Mouse (Mus musculus): ENCODE results near the gene Lysmd1. TPM values are rescaled to one million over a fixed set of nuclear protein-coding genes. Genes with fewer than 3 reads are reported as not detected.
"Not testable (repeated sequence)": the region's sequence is repeated elsewhere in the genome, so short reads cannot be mapped to it uniquely, and the experiment has no call there.

Lysmd1 gene
- total RNA-seq (2021) = 10 to 100 TPM; 23.2 to 23.5 TPM

- intact Hi-C loops (cut with DNase I) = no loop called here
- peak; percentile 91 to 92 for DNase-seq (ENCODE audit: extremely low spot score in 1 of 2, low spot score in 2 of 2)
Observed at GRCm38 (mm10) chr3:95133680-95134101, at the start of gene Lysmd1, which contains the start of gene Scnm1. Lysmd1 (plus strand) TSS chr3:95134088. Scnm1 (minus strand) TSS chr3:95134011.

- intact Hi-C loops (cut with DNase I) = no loop called here
- DNase-seq (ENCODE audit: extremely low spot score in 1 of 2, low spot score in 2 of 2) = no peak
Observed at GRCm38 (mm10) chr3:95088071-95088470, 45.8 kb upstream of the Lysmd1 start.

GRCm38 (mm10) chr3:95100854-95101253, 33.0 kb upstream of the Lysmd1 start:
- intact Hi-C loops (cut with DNase I) = loop anchor here (10.0 kb wide), 1 partner anchor 46 kb away; no protein-coding TSS in a partner anchor
- no peak for DNase-seq (ENCODE audit: extremely low spot score in 1 of 2, low spot score in 2 of 2)

GRCm38 (mm10) chr3:95105121-95105520, 28.8 kb upstream of the Lysmd1 start:
- no peak for DNase-seq (ENCODE audit: extremely low spot score in 1 of 2, low spot score in 2 of 2)
- intact Hi-C loops (cut with DNase I) = loop anchor here (10.0 kb wide), 1 partner anchor 50 kb away; no protein-coding TSS in a partner anchor

DNA sequence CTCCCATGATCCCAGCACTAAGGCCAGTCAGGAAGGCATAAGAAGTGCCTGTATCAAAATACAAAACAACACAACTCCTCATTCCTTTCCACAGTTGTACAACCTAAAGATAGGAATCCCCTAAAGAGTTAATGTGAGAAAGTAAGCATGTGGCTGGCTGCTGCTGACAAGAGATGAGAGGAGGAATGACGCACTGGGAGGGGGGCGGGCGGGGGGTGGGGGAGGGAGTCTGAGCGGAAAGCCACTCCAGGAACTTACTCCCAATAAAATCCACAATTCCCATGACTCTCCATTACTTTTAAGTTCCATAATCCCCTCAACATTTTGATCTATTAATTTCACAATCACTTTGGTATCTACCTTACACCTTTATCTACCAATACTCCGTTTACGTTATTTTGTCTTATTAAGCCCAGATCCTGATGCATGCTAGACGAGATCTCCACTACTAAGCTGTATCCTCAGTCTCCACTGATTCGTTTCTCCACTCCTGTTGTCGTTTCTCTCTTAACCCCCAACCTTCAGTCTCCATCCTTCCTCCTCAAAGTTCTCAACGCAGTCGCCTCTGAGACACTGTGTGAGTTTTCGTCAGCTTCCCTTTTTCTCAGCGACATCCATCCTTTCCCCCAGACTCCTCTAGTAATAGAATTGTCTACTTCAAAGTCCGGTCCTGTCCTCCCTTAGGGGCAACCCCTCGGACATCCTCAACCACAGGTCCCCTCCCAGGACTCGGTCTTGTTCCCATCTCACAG, 28.1 kb upstream of the Lysmd1 start:
- intact Hi-C loops (cut with DNase I) = loop anchor here (10.0 kb wide), 1 partner anchor 51 kb away; no protein-coding TSS in a partner anchor
- no peak for DNase-seq (ENCODE audit: extremely low spot score in 1 of 2, low spot score in 2 of 2)

DNA sequence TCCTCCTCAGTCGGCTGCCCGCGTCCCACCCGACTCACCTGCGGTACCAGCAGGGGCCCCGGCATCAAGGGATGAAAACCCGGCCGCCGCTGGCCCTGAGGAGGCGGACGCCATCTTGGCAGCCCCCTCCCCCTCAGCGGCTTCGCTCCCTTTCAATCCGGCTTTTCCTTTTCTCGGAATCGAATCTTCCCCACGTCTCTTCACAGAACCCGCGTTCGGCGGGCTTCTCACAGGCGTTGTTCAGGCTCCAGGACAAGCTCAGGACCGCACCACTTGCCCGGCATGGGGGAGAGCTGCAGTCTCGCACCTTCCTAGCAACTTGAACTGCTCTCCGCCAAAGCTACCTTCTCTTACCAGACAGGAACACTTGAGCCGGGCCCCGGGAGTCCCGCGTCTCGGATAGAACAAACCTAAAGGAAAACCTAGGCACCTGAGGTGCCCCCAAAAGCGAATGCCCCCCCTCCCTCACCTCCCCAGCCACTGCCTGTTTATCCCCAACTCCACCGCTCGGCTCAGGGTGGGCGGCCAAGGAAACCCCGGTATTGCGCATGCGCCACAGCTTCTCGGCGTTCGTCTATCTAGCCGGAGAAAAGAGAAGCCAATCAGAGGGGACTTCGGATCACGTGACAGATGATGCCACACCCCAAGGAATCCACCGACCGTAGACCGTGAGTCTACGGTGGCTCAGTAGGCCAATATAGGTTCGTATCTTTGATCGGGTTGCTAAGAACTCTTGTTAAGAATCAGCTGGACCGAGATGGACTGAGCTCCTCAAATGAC, 27.4 kb upstream of the Lysmd1 start, which contains the start of gene Pip5k1a:
Gene Pip5k1a, minus strand, starts transcription at position 593 of the 780 bp plus-strand sequence.
- intact Hi-C loops (cut with DNase I) = loop anchor here (10.0 kb wide), 1 partner anchor 52 kb away; no protein-coding TSS in a partner anchor
- DNase-seq (ENCODE audit: extremely low spot score in 1 of 2, low spot score in 2 of 2) = peak; percentile 98

DNA sequence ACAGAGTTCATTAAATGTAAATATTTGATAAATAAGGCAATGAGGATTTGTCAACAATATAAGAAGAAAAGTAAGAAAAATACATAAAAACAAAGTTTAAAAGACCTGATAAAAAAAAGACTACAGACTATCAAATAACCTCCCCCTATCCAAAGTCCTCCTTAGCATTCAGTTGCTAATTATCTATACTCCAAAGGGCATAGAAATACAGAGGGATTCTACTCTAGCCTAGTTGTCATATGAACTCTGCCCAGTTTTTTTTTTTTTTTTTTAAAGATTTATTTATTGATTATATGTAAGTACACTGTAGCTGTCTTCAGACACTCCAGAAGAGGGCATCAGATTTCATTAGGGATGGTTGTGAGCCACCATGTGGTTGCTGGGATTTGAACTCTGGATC, 26.6 kb upstream of the Lysmd1 start:
- intact Hi-C loops (cut with DNase I) = loop anchor here (10.0 kb wide), 1 partner anchor 53 kb away; no protein-coding TSS in a partner anchor
- not testable (repeated sequence) for DNase-seq (ENCODE audit: extremely low spot score in 1 of 2, low spot score in 2 of 2)

DNA sequence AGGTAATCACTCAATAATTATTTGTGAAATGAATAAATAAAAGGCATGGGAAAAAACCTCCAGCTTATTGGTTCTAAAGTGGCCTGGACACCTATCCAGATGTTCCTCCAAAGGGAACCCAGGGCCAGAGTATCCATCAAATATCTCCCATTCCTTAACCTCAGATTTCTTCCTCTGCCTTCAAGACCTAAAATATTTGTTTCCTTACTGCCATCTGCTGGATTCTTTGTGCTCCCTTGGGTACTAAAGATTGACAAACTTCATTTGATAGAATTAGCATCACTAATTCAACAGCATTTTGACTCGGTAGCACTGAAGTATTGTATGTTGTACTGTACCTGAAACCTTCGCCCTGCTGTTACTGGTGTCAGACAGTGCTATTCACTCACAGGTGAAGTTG, 26.0 kb upstream of the Lysmd1 start:
- DNase-seq (ENCODE audit: extremely low spot score in 1 of 2, low spot score in 2 of 2) = no peak

DNA sequence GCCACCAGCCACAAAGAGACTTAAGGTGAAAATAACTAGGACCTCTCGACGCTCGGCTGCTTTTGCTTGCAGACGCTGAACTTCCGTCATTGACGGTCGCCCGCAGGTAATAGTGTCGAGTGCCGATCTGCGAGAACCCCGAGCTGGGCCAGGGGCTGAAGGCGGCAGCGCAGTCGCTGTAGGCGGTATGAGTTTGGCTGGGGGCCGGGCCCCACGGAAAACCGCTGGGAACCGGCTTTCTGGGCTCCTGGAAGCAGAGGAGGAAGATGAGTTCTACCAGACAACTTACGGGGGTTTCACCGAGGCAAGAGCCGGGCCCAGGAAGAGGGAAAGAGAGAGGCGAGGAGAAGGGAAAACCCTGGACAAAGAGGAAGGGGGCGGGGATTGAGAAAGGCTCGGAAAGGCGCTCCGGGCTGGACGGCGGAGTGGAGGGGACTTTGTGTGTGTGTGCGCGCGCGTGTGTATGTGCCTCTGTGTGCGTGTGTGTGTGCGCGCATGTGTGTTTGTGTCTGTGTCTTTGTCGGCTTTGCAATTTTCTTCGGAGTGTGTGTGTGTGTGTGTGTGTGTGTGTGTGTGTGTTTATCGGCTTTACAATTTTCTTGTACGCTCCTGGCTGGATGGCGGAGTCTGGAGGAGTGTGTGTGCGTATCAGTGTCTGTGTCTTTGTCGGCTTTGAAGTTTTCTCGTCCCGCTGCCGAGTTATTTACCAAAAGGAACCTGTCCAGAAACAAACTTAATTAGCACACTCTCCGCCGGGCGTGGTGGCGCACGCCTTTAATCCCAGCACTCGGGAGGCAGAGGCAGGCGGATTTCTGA, 22.8 kb upstream of the Lysmd1 start, which contains the start of gene Vps72:
Gene Vps72, plus strand, starts transcription at position 112 of the 816 bp plus-strand sequence.
- DNase-seq (ENCODE audit: extremely low spot score in 1 of 2, low spot score in 2 of 2) = peak; percentile 87 to 92
- intact Hi-C loops (cut with DNase I) = no loop called here

More for the DNA sequence above, 26.0 kb upstream of the Lysmd1 start:
- intact Hi-C loops (cut with DNase I) = loop anchor here (10.0 kb wide), 1 partner anchor 53 kb away; no protein-coding TSS in a partner anchor

- no peak for DNase-seq (ENCODE audit: extremely low spot score in 1 of 2, low spot score in 2 of 2)
- intact Hi-C loops (cut with DNase I) = no loop called here
Observed at GRCm38 (mm10) chr3:95112760-95113159, 21.1 kb upstream of the Lysmd1 start.

DNA sequence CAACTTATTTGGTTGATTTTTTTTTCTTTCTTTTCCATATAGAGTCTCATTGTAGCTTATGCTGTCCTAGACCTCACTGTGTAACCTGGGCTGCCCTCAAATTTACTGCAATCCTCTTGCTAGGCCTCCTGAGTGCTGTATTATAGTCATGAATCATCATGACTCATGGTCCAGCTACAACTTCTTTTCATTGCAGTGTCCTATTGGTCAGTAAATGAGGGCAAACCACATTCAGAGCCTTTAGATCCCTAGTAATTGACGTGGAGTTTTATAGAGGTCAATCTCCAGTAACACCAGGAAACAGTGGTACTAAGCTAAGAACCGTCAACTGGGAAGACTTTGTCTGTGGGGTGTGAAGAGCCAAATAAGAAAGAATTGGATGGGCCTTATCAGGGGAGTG, 16.1 kb upstream of the Lysmd1 start:
- intact Hi-C loops (cut with DNase I) = no loop called here
- DNase-seq (ENCODE audit: extremely low spot score in 1 of 2, low spot score in 2 of 2) = no peak

GRCm38 (mm10) chr3:95121580-95121979, 12.3 kb upstream of the Lysmd1 start:
- intact Hi-C loops (cut with DNase I) = no loop called here

GRCm38 (mm10) chr3:95124246-95124645, 9.6 kb upstream of the Lysmd1 start, which contains the start of gene Tmod4:
Tmod4 (plus strand) TSS chr3:95124476.
- peak in 1 of 2 experiments; percentile 29 for DNase-seq (ENCODE audit: extremely low spot score in 1 of 2, low spot score in 2 of 2)
- intact Hi-C loops (cut with DNase I) = no loop called here

More at GRCm38 (mm10) chr3:95121580-95121979, 12.3 kb upstream of the Lysmd1 start:
- peak in 1 of 2 experiments; percentile 58 for DNase-seq (ENCODE audit: extremely low spot score in 1 of 2, low spot score in 2 of 2)

GRCm38 (mm10) chr3:95124972-95125371, 8.9 kb upstream of the Lysmd1 start:
- peak; percentile 44 to 77 for DNase-seq (ENCODE audit: extremely low spot score in 1 of 2, low spot score in 2 of 2)
- intact Hi-C loops (cut with DNase I) = no loop called here

DNA sequence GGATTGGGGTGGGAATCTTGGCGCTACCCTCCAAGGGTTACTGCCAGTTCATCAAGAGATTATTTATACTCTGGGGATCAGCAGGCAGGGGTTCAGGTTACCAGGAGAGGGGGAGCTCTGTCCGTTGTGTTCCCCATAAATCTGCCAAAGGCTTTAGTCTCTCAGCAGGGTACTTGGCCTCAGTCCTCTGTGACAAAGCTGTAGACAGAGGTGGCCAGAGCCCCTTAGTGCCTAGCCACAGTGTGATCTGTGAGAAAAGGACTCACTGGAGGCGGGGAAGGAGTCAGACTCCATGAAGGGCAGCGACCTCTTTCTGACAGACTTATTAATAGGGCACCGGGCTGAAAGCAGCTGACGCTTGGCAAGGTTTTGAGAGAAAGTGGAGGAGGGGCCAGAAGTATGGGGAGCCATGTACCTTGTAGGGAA, 4.6 kb upstream of the Lysmd1 start:
- intact Hi-C loops (cut with DNase I) = no loop called here

GRCm38 (mm10) chr3:95130081-95130480, 3.8 kb upstream of the Lysmd1 start:
- intact Hi-C loops (cut with DNase I) = no loop called here
- DNase-seq (ENCODE audit: extremely low spot score in 1 of 2, low spot score in 2 of 2) = no peak

More for the DNA sequence above, 4.6 kb upstream of the Lysmd1 start:
- DNase-seq (ENCODE audit: extremely low spot score in 1 of 2, low spot score in 2 of 2) = peak in 1 of 2 experiments; percentile 15

GRCm38 (mm10) chr3:95132389-95132788, 1.5 kb upstream of the Lysmd1 start:
- intact Hi-C loops (cut with DNase I) = not testable (repeated sequence)

GRCm38 (mm10) chr3:95133176-95133575, 712 bp upstream of the Lysmd1 start:
- intact Hi-C loops (cut with DNase I) = no loop called here

More at GRCm38 (mm10) chr3:95132389-95132788, 1.5 kb upstream of the Lysmd1 start:
- not testable (repeated sequence) for DNase-seq (ENCODE audit: extremely low spot score in 1 of 2, low spot score in 2 of 2)

More at GRCm38 (mm10) chr3:95133176-95133575, 712 bp upstream of the Lysmd1 start:
- no peak for DNase-seq (ENCODE audit: extremely low spot score in 1 of 2, low spot score in 2 of 2)
